Mouse (Mus musculus) macrophage (primary cell): ENCODE measurements around the gene Map1s. TPM values are rescaled to one million over a fixed set of nuclear protein-coding genes. Genes with fewer than 3 reads are reported as not detected.

ENCODE experiments used
- H3K27ac ChIP-seq: fragments of 350-480 bp; formaldehyde crosslinking; 2 replicates; pipeline ENCODE4 v1.9.0; 2021
- H3K36me3 ChIP-seq: fragments of 350-480 bp; formaldehyde crosslinking; 2 replicates; pipeline ENCODE4 v1.9.0; 2021; ENCODE audit errors: inconsistent target
- H3K4me3 ChIP-seq: fragments of 350-480 bp; formaldehyde crosslinking; 2 replicates; pipeline ENCODE4 v1.9.0; 2021; ENCODE audit errors: inconsistent target
- H3K79me2 ChIP-seq: fragments of 350-480 bp; formaldehyde crosslinking; 2 replicates; pipeline ENCODE4 v1.9.0; 2021; ENCODE audit errors: inconsistent target
- WGBS: methylation state at CpG from one replicate; pipeline ENCODE4 v1.1.7; 2026; ENCODE audit warnings: inconsistent platforms; ENCODE audit not compliant: missing documents; 5-methylcytosine and 5-hydroxymethylcytosine counted together
- polyA plus RNA-seq: library from polyadenylated mRNA; stranded (reverse); fragments of 250-400 nt; gene quantifications from 3 replicates; pipeline ENCODE4 v1.2.4, GENCODE M21; 2018; ENCODE audit warnings: inconsistent platforms

Gene Map1s
- polyA plus RNA-seq, 1 experiment from 2014 or later = 20.1 TPM

DNA sequence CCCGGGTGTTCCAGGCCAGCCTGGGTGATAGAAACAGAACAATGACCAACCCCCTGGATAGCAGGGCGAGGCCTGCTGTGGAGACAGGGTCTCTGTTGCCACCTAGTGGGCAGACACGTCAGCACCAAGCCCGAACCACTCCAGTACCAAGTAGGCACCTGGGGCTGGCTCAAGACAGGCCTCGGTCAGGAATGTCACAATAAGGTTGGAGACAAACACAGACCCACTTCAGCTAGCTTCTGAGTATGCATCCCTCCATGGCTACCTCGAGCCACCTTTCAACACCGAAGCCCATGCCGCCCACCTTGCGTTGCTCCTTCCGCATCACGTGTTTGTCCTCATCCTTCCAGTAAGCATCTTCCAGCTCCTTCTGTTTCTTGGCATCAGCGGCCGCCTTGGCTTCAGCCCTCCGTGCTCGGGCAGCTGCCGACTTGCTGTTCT is 36.1 kb upstream of the Map1s start:
- WGBS = 58% methylated on average over 16 of the region's 16 CpGs
- no peak overlapping the region for H3K4me3 ChIP-seq
- no peak overlapping the region for H3K27ac ChIP-seq
- H3K79me2 ChIP-seq = peaks cover 14% of the 10 kb centered on the region; the same call in 1 of the 2 replicates
- H3K36me3 ChIP-seq = no peaks in the 10 kb centered on the region

DNA sequence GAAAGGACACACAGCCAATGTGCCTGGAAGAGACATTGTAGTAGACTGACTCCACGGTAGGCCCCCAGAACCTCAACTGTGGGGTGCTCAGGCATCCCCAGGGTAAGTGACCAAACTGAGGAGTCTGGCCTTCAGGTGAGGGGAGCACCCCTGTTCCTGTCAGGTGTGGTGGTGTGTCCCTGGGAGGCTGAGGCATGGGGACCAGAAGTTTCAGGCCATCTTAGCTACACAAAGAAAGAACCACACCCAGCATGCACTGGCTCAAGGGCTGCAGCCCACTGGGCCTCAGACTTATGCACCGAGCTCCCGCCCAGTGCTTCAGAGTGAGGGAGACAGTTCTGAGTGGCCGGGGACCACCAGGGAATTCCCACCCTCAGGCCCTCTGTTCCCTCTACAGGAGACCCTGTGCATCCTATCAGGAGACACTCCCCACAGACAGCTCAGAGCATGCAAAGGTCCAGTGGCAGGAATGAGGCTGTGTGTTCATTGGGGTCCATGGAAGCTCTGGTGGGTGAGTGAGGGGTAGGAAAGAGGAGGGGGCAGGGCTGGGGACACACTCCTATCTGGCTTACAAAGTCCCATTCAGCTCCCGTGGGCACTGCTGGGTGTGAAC is 34.4 kb upstream of the Map1s start:
- WGBS = 90% methylated on average over 5 of the region's 5 CpGs
- H3K36me3 ChIP-seq = no peaks in the 10 kb centered on the region
- H3K27ac ChIP-seq = no peak overlapping the region
- H3K4me3 ChIP-seq = no peak overlapping the region
- peaks cover 14% of the 10 kb centered on the region; the same call in 1 of the 2 replicates for H3K79me2 ChIP-seq

DNA sequence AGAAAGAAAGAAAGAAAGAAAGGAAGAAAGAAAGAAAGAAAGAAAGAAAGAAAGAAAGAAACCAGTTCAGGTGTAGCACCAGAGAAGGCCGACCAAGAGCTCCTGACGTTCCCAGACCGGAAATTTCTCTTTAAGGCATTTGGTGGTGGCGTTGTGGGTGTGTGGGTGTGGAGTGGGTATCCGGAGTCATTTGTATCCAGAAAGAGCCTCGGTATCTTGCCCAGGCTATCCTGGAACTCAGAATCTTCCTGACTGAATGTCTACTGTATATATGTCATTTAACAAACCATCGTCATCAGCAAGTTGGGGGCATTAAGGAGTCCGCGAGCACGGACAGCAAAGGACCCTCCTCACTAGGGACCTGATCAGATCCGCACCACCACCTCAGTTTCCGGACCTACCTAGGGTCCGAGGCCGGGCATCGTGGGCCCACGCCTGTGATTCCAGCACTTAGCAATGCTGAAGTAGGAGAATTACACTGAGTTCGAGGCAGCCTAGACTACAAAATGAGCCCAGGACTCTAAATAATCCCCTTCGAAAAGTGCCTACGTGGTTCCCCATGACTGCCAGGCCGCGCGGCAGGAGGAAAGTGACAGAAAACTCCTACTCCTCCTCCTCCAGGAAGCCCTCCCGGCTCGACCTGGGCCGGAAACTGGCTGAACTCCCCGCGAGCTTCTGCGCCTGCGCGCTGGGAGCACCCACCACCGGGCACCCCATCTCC is 32.9 kb upstream of the Map1s start:
- Histone ChIP-seq H3K4me3 (peak overlapping the region; percentile 93), H3K27ac (peak overlapping the region; percentile 73), H3K79me2 (peaks cover 14% of the 10 kb centered on the region; the same call in 1 of the 2 replicates), H3K36me3 (no peaks in the 10 kb centered on the region)
- WGBS = 3% methylated on average over 31 of the region's 31 CpGs

DNA sequence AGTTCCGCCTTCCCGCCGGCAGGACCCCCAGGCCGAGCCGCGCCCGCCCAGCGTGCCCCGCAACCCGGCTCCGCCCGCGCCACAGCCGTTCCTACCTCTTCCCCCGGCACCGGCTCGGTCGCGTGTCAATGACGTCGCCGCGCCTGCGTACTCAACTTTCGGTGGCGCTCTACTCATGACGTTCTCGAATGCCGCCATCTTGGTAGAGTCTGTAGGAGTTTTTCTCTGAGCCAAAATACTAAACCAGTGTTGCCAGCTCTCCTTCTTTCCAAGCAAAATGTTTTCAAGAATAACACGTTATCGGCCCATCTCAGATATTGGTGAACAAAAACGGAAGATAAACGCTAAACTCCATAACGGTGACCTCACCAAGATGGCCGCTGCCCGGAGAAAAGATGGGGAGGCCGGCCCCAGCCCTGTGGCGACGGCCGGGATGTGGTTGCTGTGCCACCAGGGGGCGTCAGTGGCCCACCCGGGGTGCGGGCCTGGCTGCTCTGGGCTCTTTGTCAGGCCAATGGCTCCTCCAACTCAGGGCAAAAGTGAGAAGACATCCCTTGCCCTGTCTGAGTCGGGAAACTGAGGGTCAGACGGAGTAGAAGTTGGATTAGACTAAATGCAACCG is 32.3 kb upstream of the Map1s start, which contains the start of gene Ccdc124:
Gene Ccdc124 (minus strand): TSS at position 572 of the 622 bp plus-strand sequence.
- Histone ChIP-seq H3K79me2 (peaks cover 14% of the 10 kb centered on the region; the same call in 1 of the 2 replicates), H3K27ac (peak within 1 kb of the TSS; percentile 73)
- 1% methylated on average over 45 of the region's 46 CpGs for WGBS

DNA sequence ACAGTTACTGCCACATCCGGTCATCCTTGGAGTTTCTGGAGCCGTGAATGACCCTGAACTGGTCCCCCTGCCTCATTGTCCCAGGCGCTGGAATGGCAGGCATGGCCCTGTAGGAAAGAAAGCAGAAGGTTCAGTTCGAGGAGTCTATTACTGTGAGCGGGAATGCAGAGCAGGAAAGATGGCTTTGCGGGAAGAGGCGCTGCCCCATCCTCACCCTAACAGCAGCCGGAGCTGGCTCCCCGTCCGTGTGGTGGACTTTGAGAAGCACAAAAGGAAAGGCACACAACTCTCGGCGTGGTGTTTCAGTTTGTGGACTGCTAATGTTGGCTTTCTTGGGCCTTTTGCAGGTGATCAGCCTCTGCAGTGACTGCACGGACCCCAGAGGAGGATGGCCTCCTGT is 31.3 kb upstream of the Map1s start:
- WGBS = 97% methylated on average over 13 of the region's 13 CpGs
- Histone ChIP-seq H3K36me3 (no peaks in the 10 kb centered on the region), H3K27ac (no peak overlapping the region), H3K4me3 (no peak overlapping the region), H3K79me2 (peaks cover 14% of the 10 kb centered on the region; the same call in 1 of the 2 replicates)

More for the DNA sequence above, 32.3 kb upstream of the Map1s start, which contains the start of gene Ccdc124:
- Histone ChIP-seq H3K36me3 (no peaks in the 10 kb centered on the region), H3K4me3 (peak within 1 kb of the TSS; percentile 93)

DNA sequence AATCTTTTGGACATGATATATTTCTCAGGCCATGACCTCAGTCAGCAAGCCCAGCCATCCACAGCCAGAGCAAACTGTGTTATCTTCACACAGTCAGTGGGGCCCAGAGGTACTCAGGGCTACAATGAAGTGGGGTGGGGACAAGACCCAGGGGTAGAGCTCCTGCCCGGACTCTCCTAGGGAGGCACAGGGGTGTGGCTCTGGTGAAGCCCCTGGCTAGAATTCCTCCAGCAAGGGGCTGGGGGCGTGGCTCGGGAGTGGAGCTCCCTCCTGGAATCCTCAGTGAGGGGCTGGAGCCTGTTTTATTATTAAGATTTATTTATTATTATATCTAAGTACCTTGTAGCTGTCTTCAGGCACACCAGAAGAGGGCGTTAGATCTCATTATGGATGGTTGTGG is 29.4 kb upstream of the Map1s start:
- Histone ChIP-seq H3K36me3 (no peaks in the 10 kb centered on the region), H3K4me3 (no peak overlapping the region), H3K27ac (no peak overlapping the region), H3K79me2 (peaks cover 12% of the 10 kb centered on the region; the same call in 1 of the 2 replicates)
- 83% methylated on average over 3 of the region's 4 CpGs for WGBS

DNA sequence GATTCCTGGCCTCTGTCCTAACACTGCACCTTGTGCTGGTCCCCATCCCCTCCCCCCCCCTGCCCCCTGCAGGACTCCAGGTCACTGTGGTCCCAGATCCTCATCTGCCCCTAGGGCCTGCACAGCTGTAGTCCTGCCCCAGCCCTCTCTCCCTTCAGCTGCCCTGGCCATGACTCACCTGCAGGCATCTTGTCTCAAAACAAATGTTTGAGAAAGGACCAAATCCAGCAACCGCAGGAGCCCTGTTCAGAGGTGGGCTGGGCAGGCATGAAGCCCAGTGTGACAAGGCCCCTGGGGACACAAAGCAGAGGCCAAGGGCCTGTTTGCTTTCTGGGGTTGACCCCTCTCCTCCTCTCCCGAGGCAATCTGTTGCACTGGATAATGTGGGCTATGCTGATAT is 27.6 kb upstream of the Map1s start:
- 81% methylated on average over 2 of the region's 2 CpGs for WGBS
- H3K36me3 ChIP-seq = no peaks in the 10 kb centered on the region
- H3K4me3 ChIP-seq = no peak overlapping the region
- no peaks in the 10 kb centered on the region for H3K79me2 ChIP-seq
- H3K27ac ChIP-seq = no peak overlapping the region

DNA sequence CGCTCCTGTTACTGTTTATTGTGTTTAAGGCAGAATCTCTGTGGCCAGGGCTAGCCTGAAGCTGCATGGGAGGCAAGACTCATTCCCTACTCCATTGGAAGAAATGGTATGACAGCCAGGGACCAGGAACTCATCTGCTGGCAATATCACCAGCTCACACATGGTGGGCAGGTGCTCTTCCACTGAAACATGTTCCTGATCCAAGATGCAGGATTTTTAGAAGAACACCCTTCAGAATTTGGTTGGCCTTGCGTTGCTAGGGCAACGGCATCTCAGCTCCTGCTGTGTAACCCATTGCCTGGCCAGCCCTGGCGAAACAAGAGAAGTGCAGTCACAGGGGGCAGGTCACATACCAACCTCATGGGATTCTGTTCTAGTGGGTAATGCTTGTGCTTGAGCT is 26.2 kb upstream of the Map1s start:
- Histone ChIP-seq H3K4me3 (no peak overlapping the region), H3K27ac (no peak overlapping the region), H3K79me2 (no peaks in the 10 kb centered on the region), H3K36me3 (no peaks in the 10 kb centered on the region)
- WGBS = 85% methylated on average over 4 of the region's 4 CpGs

DNA sequence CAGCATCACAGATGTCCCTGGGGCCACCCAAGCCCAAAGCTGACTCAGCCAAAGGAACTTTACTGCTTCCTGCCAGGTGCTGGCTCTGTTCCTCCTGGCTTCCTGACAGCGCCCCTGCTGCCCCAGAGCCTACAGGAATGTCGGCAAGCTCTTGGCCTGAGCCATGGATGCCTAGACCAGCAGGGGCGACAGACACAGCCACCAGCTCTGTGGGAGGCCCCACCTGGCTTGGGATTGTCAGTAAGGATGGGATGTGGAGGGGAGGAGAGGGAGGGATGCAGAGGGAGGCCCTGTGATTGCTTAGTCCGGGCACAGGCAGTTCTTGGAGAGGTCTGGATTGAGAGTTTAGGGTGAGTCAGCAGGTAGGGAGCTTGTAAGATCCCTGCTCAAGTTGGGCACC is 25.6 kb upstream of the Map1s start:
- Histone ChIP-seq H3K79me2 (no peaks in the 10 kb centered on the region), H3K36me3 (no peaks in the 10 kb centered on the region), H3K4me3 (no peak overlapping the region), H3K27ac (no peak overlapping the region)
- WGBS = 10% methylated on average over 4 of the region's 4 CpGs

DNA sequence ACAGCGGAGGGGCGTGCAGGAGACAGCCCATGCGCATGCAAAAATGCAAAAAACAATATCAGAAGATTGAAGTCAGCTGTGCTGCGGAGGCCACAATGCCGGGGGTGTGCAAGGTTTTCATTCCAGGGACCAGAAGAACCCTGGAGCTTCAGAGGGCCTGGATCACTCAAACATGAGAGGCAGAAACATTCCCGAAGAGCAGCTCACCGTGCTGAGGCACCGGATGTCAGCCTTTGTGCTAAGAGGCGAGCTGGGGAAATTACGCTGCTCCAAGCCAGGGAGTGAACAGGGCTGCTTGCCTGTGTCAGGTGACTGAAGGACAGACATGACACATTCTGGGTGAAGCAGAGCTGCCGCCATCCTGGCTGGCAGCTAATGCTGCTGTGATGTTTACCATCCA is 25.2 kb upstream of the Map1s start:
- Histone ChIP-seq H3K79me2 (no peaks in the 10 kb centered on the region), H3K27ac (no peak overlapping the region), H3K4me3 (no peak overlapping the region), H3K36me3 (no peaks in the 10 kb centered on the region)
- WGBS = 50% methylated on average over 11 of the region's 11 CpGs

DNA sequence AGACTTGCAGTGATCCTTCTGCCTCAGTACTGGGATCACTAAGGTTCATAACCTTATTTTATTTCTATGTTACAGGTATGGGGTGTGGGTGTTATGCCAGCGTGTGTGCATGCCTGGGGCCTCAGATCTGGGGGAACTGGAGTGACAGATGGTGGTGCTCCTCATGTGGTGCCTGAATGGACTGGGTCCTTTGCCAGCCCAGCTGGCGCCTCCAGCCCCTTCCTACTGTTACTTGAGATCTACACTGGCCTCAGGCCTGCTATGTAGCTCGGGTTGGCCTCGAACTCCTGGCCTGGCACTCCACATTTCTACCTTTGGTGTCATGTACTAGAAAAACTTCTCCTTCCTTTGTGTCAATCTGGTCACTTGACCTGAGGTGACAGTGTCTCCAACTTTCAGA is 21.5 kb upstream of the Map1s start:
- no peak overlapping the region for H3K27ac ChIP-seq
- no peak overlapping the region for H3K4me3 ChIP-seq
- no peaks in the 10 kb centered on the region for H3K36me3 ChIP-seq
- no peaks in the 10 kb centered on the region for H3K79me2 ChIP-seq
- WGBS = 86% methylated on average over 4 of the region's 4 CpGs

DNA sequence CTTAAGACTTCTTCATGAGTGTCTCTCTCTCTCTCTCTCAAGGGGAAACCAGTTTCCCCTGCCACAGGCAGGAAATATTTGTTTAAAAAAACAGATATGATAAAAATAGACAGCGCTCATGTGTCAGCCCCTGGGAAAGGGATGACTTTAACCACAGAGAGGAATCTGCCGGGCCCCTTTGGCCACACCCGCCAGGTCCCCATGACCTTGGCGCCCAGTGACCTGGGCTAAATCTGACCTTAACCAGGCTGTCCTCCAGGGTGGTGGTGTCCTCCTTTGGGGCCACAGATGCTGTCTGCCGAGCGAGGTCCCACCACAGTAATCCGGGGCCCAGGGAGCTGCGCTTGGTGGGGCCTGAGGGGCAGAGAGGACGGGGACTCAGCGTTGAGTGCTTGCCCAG is 21.0 kb upstream of the Map1s start:
- H3K36me3 ChIP-seq = no peaks in the 10 kb centered on the region
- no peak overlapping the region for H3K4me3 ChIP-seq
- H3K79me2 ChIP-seq = no peaks in the 10 kb centered on the region
- WGBS = 68% methylated on average over 10 of the region's 10 CpGs
- H3K27ac ChIP-seq = no peak overlapping the region

DNA sequence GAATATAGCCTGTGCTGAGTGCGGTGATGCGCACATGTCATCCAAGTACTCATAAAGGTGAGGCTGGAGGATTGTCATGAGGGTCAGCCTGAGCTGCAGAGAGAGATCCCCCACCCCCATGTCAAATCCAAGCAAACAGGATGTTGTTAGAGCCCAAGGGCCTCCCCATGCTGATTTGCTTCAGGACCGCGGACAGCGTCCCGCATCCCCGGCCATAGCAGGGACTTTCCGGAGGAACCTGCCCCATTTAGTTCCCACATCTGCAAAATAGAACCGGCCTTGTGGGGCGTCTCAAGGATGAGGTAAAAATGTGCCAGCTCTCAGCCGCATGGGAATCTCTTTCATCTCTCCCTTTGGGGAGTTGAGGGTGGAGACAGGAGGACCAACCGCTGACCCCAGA is 20.1 kb upstream of the Map1s start:
- 13% methylated on average over 12 of the region's 12 CpGs for WGBS
- H3K36me3 ChIP-seq = no peaks in the 10 kb centered on the region
- no peak overlapping the region for H3K27ac ChIP-seq
- H3K4me3 ChIP-seq = no peak overlapping the region
- no peaks in the 10 kb centered on the region for H3K79me2 ChIP-seq

DNA sequence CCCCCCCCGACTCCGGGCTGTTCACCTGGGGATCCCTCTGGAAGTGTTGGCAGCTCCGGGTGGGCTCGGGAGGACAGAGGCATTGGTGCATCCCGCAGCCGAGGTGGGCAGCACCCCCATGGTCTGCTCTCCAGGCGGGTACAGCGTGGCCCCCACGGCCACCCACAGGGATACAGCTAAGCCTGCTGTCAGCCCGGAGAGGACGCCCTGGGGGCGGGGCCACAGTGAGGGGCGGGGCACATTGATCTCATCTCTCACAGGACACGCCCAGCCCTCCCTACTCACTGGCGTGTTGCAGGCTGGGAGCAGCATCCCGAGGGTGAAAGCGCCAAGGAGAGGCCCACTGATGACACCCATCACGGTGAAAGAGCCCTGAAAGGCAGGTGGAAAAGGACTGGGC is 18.1 kb upstream of the Map1s start:
- 11% methylated on average over 16 of the region's 18 CpGs for WGBS
- Histone ChIP-seq H3K36me3 (no peaks in the 10 kb centered on the region), H3K27ac (no peak overlapping the region), H3K4me3 (no peak overlapping the region), H3K79me2 (no peaks in the 10 kb centered on the region)

DNA sequence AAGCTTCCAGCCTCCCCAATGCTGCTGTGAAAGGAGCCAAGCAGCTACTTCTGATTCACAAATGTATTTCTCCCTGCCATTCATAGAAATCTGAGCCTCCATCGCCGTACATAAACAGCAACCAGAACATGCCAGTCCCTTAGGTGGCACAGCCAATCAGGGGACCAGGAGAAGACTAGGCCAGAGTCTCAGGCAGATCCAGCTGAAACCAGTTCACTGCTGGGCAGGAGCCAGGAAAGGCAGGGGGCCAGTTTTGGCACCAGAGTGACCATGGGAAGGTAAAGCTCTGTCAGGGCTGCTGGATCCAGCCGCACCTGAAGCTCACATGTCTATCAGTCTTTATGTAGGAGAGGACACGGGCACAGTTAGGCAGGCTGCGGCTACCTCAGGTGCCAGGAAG is 15.1 kb upstream of the Map1s start:
- H3K4me3 ChIP-seq = no peak overlapping the region
- peaks cover 1% of the 10 kb centered on the region; the same call in 1 of the 2 replicates for H3K79me2 ChIP-seq
- no peak overlapping the region for H3K27ac ChIP-seq
- 82% methylated on average over 5 of the region's 5 CpGs for WGBS
- peaks cover 18% of the 10 kb centered on the region for H3K36me3 ChIP-seq
